Mouse (Mus musculus) kidney, adult 2 months (tissue): Measurements from ENCODE around the gene 4932438H23Rik.

Experiments used
- CTCF ChIP-seq: fragments of 200-500 bp; conservative IDR thresholded peaks from 2 replicates; pipeline ENCODE4 v1.5.1; 2011; ENCODE audit warnings: low read depth, mild to moderate bottlenecking, control low read depth, low read length, moderate library complexity, mixed read lengths; ENCODE audit not compliant: insufficient read depth, insufficient read length
- POLR2A ChIP-seq: fragments of 200-500 bp; IDR thresholded peaks from one replicate; pipeline ENCODE4 v1.6.1; 2011; ENCODE audit warnings: low read depth, low read length, control low read depth

GRCm38 (mm10) chr16:91068969-91069368 lies 26.0 kb downstream of the 4932438H23Rik start:
- no peak for TF ChIP-seq CTCF
- TF ChIP-seq POLR2A: no peak
